Comparison of ENCODE assay signal across 12 mouse cellular contexts in genomic region chr10:121291272-121291917, GRCm38 (mm10). TPM values are rescaled to one million over a fixed set of nuclear protein-coding genes. Genes with fewer than 3 reads are reported as not detected.
DNase-seq lines count a peak whose midpoint lies in the region; ATAC-seq and TF ChIP-seq lines count a peak whose summit lies in the region.
"Had no signal": no experiment of that assay in that cellular context is flagged by ENCODE, and none has a peak within 500 bp of the region (broad histone marks: within the 10 kb centered on the region; RNA-seq: fewer than 3 reads in every experiment).

No protein-coding gene starts in this region.

- peaks cover 23% of the 10 kb centered on the region for H3K4me1 ChIP-seq in forebrain, embryonic 12.5 days
- peaks cover 12% of the 10 kb centered on the region for H3K4me1 ChIP-seq in hindbrain, embryonic 14.5 days (replicated peaks; ENCODE audit: control insufficient read depth, insufficient read depth, low read length)
- no peaks in the 10 kb centered on the region for H3K4me1 ChIP-seq in liver, embryonic 11.5 days (replicated peaks; ENCODE audit: control insufficient read depth, insufficient read depth, low read length)

- WGBS in forebrain, embryonic 12.5 days = 84% methylated on average over 10 of the region's 10 CpGs
- 87% methylated on average over 10 of the region's 10 CpGs for WGBS in hindbrain, embryonic 14.5 days
- 81% methylated on average over 10 of the region's 10 CpGs for WGBS in liver, embryonic 11.5 days

- intact Hi-C loops in left cerebral cortex, adult 2 months (cut with DNase I) = loop anchor here (2.0 kb wide), 2 partner anchors 19 to 41 kb away; no protein-coding TSS in a partner anchor

- H3K36me3 ChIP-seq in forebrain, embryonic 12.5 days (replicated peaks) = peaks cover 7% of the 10 kb centered on the region; the same call in 1 of the 2 replicates
- H3K36me3 ChIP-seq in hindbrain, embryonic 14.5 days (replicated peaks; ENCODE audit: control insufficient read depth, insufficient read depth) = peaks cover 51% of the 10 kb centered on the region
- no peaks in the 10 kb centered on the region for H3K36me3 ChIP-seq in liver, embryonic 11.5 days (ENCODE audit: control insufficient read depth, insufficient read depth, low read length)

- H3K4me3 ChIP-seq in left cerebral cortex, adult 2 months = no peak overlapping the region
- H3K4me3 ChIP-seq in forebrain, embryonic 12.5 days (replicated peaks) = no peak overlapping the region
- H3K4me3 ChIP-seq in hindbrain, embryonic 14.5 days (replicated peaks; ENCODE audit: low read length) = no peak overlapping the region
- no peak overlapping the region for H3K4me3 ChIP-seq in liver, embryonic 11.5 days (ENCODE audit: low read depth, low read length)

- H3K9ac ChIP-seq in forebrain, embryonic 12.5 days = 0 out of 2 replicates have a peak overlapping the region, but pooled peaks have one; percentile 36
- no peak overlapping the region for H3K9ac ChIP-seq in hindbrain, embryonic 14.5 days
- H3K9ac ChIP-seq in liver, embryonic 11.5 days (ENCODE audit: low read depth, low read length) = no peak overlapping the region

- ATAC-seq in forebrain, embryonic 12.5 days (ENCODE audit: low FRiP score) = peak; percentile 31
- peak; percentile 52; the same call in 1 of the 2 replicates for ATAC-seq in hindbrain, embryonic 14.5 days (ENCODE audit: low FRiP score)
- no peak for ATAC-seq in liver, embryonic 11.5 days (replicated peaks; ENCODE audit: low FRiP score)
- ATAC-seq: CD4-positive, CD25-positive, alpha-beta regulatory T cell, adult 4 months had no signal

- H3K27me3 ChIP-seq in forebrain, embryonic 12.5 days = peaks cover 40% of the 10 kb centered on the region
- H3K27me3 ChIP-seq in hindbrain, embryonic 14.5 days (ENCODE audit: control insufficient read depth, insufficient read depth, low read length) = no peaks in the 10 kb centered on the region
- H3K27me3 ChIP-seq in liver, embryonic 11.5 days (replicated peaks; ENCODE audit: control insufficient read depth, insufficient read depth, low read length) = no peaks in the 10 kb centered on the region

- TF ChIP-seq CTCF in left cerebral cortex, adult 2 months (IDR thresholded peaks at IDR 0.05) = no peak

- H3K9me3 ChIP-seq in forebrain, embryonic 12.5 days = no peaks in the 10 kb centered on the region
- H3K9me3 ChIP-seq in hindbrain, embryonic 14.5 days (ENCODE audit: control insufficient read depth, low read length) = no peaks in the 10 kb centered on the region
- no peaks in the 10 kb centered on the region for H3K9me3 ChIP-seq in liver, embryonic 11.5 days (ENCODE audit: control insufficient read depth, low read length)

- H3K4me2 ChIP-seq in forebrain, embryonic 12.5 days = peak overlapping the region; percentile 46
- H3K4me2 ChIP-seq in hindbrain, embryonic 14.5 days (replicated peaks) = peak overlapping the region; percentile 36; the same call in 1 of the 2 replicates
- H3K4me2 ChIP-seq in liver, embryonic 11.5 days = no peak overlapping the region

- no peak for DNase-seq in left cerebral cortex, adult 2 months (ENCODE audit: extremely low spot score in 1 of 2, low spot score in 2 of 2)
- no peak for DNase-seq in left cerebral cortex, adult 9 months (ENCODE audit: low spot score in 2 of 2)
- DNase-seq in hindbrain, embryonic 14.5 days (ENCODE audit: low spot score) = no peak
- DNase-seq in naive thymus-derived CD4-positive, alpha-beta T cell, adult 2 months (ENCODE audit: low read depth) = peak; percentile 8
- no peak for DNase-seq in Muller cell, postnatal 12 days (ENCODE audit: inconsistent ontology term)
- DNase-seq in liver, embryonic 11.5 days (ENCODE audit: low spot score) = no peak
- DNase-seq: adrenal gland, postnatal 14 days; cerebellum, postnatal 36 days had no signal

- peak overlapping the region; percentile 71 for H3K27ac ChIP-seq in left cerebral cortex, adult 2 months
- H3K27ac ChIP-seq in forebrain, embryonic 12.5 days = peak overlapping the region; percentile 82
- peak overlapping the region; percentile 68 for H3K27ac ChIP-seq in hindbrain, embryonic 14.5 days
- no peak overlapping the region for H3K27ac ChIP-seq in liver, embryonic 11.5 days (ENCODE audit: low read depth, low read length)
- H3K27ac ChIP-seq: kidney, postnatal 0 days; stomach, postnatal 0 days had no signal

RNA-seq across cellular contexts. Expression of gene Tbc1d30, which starts 59.7 kb away (rescaled TPM):
- 10 to 100 TPM; 88.1 to 91.0 TPM for total RNA-seq in left cerebral cortex, adult 2 months (2021)
- polyA plus RNA-seq in forebrain, embryonic 12.5 days (2016; fragmentation: Nextera tagmentation; extraction: Ambion mirVana) = 5.0 and 6.2 TPM in 2 replicates
- polyA plus RNA-seq in hindbrain, embryonic 14.5 days (2014; fragmentation: Nextera tagmentation; extraction: Ambion mirVana) = 24.8 and 26.6 TPM in 2 replicates
- 0.27 and 0.78 TPM in 2 replicates for polyA plus RNA-seq in liver, embryonic 11.5 days (2014; fragmentation: Nextera tagmentation; extraction: Ambion mirVana)
